In genomic region chr11:76610948-76611347, GRCm38 (mm10) we compare ENCODE assay signal across 26 mouse cellular contexts.
"Had no signal": no experiment of that assay in that cellular context is flagged by ENCODE, and none has a peak within 500 bp of the region (broad histone marks: within the 10 kb centered on the region; RNA-seq: fewer than 3 reads in every experiment).

No protein-coding gene starts in this region.

- H3K27ac ChIP-seq: embryonic facial prominence, embryonic 10.5 days; embryonic facial prominence, embryonic 12.5 days; embryonic facial prominence, embryonic 13.5 days; embryonic facial prominence, embryonic 15.5 days; forebrain, embryonic 10.5 days; forebrain, embryonic 12.5 days; forebrain, embryonic 13.5 days; forebrain, embryonic 15.5 days; gastrocnemius, adult 2 months; heart, adult 2 months had no signal

- ATAC-seq: forebrain, embryonic 13.5 days; forebrain, embryonic 14.5 days; forebrain, embryonic 15.5 days; forebrain, embryonic 16.5 days; forebrain, postnatal 0 days had no signal

- H3K9me3 ChIP-seq: embryonic facial prominence, embryonic 10.5 days; embryonic facial prominence, embryonic 12.5 days; embryonic facial prominence, embryonic 13.5 days; embryonic facial prominence, embryonic 15.5 days; forebrain, embryonic 10.5 days; forebrain, embryonic 12.5 days; forebrain, embryonic 13.5 days; forebrain, embryonic 15.5 days had no signal

- H3K36me3 ChIP-seq: embryonic facial prominence, embryonic 10.5 days; embryonic facial prominence, embryonic 12.5 days; embryonic facial prominence, embryonic 13.5 days; embryonic facial prominence, embryonic 15.5 days; forebrain, embryonic 10.5 days; forebrain, embryonic 12.5 days; forebrain, embryonic 15.5 days had no signal

- DNase-seq: cerebellum, adult 9-10 months; cerebellum, adult 9-11 months; cerebellum, postnatal 14 days; cerebellum, postnatal 25 days; cerebellum, postnatal 36 days; embryo, embryonic 11 days; forebrain, postnatal 0 days; gastrocnemius, adult 2 months; gastrocnemius, postnatal 10 days; gastrocnemius, postnatal 14 days; gastrocnemius, postnatal 25 days; gastrocnemius, postnatal 36 days; heart, adult 11 months; heart, adult 18-20 months; heart, adult 2 months had no signal

- H3K4me2 ChIP-seq: embryonic facial prominence, embryonic 12.5 days; embryonic facial prominence, embryonic 13.5 days; embryonic facial prominence, embryonic 15.5 days; forebrain, embryonic 12.5 days; forebrain, embryonic 13.5 days; forebrain, embryonic 15.5 days had no signal

- H3K9ac ChIP-seq: embryonic facial prominence, embryonic 12.5 days; embryonic facial prominence, embryonic 13.5 days; embryonic facial prominence, embryonic 15.5 days; forebrain, embryonic 12.5 days; forebrain, embryonic 13.5 days; forebrain, embryonic 15.5 days; forebrain, postnatal 0 days had no signal

- H3K27me3 ChIP-seq: embryonic facial prominence, embryonic 13.5 days; forebrain, embryonic 15.5 days had no signal

- H3K4me3 ChIP-seq: embryonic facial prominence, embryonic 10.5 days; embryonic facial prominence, embryonic 12.5 days; embryonic facial prominence, embryonic 13.5 days; embryonic facial prominence, embryonic 15.5 days; erythroblast, embryonic 14.5 days; forebrain, embryonic 10.5 days; forebrain, embryonic 12.5 days; forebrain, embryonic 13.5 days; forebrain, embryonic 15.5 days; gastrocnemius, adult 2 months; heart, adult 2 months had no signal
